8 mouse cellular contexts compared by ENCODE assay signal in the genomic region with DNA sequence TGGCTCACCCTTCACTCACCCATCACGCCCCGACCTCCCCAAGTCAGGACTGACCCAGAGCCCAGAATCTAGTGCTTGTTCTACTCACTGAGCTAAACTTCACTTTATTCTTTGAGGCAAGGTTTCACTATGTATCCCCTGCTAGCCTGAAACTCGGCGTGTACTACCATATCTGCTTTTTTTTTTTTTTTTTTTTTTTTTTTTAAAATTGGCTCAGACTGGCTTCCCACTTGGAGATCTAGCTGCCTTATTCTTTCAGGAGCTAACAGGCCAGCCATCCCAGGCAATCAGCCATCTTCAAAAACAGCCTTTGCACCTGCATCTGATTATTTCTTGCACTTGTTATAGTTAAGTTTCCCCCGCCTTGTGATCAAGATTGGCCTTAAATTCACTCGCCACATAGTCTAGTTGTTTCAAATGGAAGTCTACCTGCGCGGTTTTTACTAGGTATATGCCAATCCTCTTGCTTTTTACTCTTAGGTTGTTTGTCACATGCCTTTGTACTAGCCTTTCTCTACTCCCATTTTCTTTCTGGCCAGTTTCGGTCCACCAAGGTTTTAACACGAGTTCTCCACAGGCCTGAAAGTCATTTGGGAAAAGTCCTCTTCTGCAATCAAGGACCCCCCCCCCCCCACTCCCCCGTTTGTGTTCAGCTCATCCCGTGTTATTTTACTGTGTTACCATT. TPM values are rescaled to one million over a fixed set of nuclear protein-coding genes. Genes with fewer than 3 reads are reported as not detected.
A peak's percentile ranks its signal among the peaks of the same experiment; 100 is the strongest.
DNase-seq lines count a peak whose midpoint lies in the region; ATAC-seq and TF ChIP-seq lines count a peak whose summit lies in the region.

No protein-coding gene starts in this region.

- no peak for TF ChIP-seq CTCF in liver, embryonic 14.5 days (IDR thresholded peaks at IDR 0.05; ENCODE audit: low read depth)

- H3K9me3 ChIP-seq in heart, embryonic 12.5 days (replicated peaks) = no peaks in the 10 kb centered on the region
- no peaks in the 10 kb centered on the region for H3K9me3 ChIP-seq in ES-E14 (ENCODE audit: control insufficient read depth, insufficient read depth, low read depth, low read length)
- no peaks in the 10 kb centered on the region for H3K9me3 ChIP-seq in forebrain, embryonic 12.5 days
- H3K9me3 ChIP-seq in liver, embryonic 14.5 days (ENCODE audit: control insufficient read depth, low read length) = no peaks in the 10 kb centered on the region

- H3K9ac ChIP-seq in heart, embryonic 12.5 days = peak overlapping the region; percentile 84
- H3K9ac ChIP-seq in ES-E14 (ENCODE audit: insufficient read depth, low read depth, low read length, poor library complexity, severe bottlenecking) = peak overlapping the region; percentile 91
- peak overlapping the region; percentile 65 for H3K9ac ChIP-seq in forebrain, embryonic 12.5 days
- peak overlapping the region; percentile 70 for H3K9ac ChIP-seq in liver, embryonic 14.5 days (replicated peaks)

- ATAC-seq in heart, embryonic 12.5 days (ENCODE audit: insufficient number of reproducible peaks, low FRiP score) = no peak
- 0 out of 2 replicates have a peak, but pooled peaks have one; percentile 0 for ATAC-seq in forebrain, embryonic 12.5 days (ENCODE audit: low FRiP score)
- no peak for ATAC-seq in liver, embryonic 14.5 days (ENCODE audit: insufficient read depth)

- no peaks in the 10 kb centered on the region for H3K36me3 ChIP-seq in heart, embryonic 12.5 days
- no peaks in the 10 kb centered on the region for H3K36me3 ChIP-seq in ES-E14 (ENCODE audit: control insufficient read depth, insufficient read depth, low read length, poor library complexity, severe bottlenecking)
- H3K36me3 ChIP-seq in forebrain, embryonic 12.5 days (replicated peaks) = no peaks in the 10 kb centered on the region
- no peaks in the 10 kb centered on the region for H3K36me3 ChIP-seq in liver, embryonic 14.5 days (replicated peaks; ENCODE audit: control insufficient read depth, insufficient read depth, low read depth)

- intact Hi-C loops in left cerebral cortex, postnatal 10 days (cut with DNase I) = loop anchor here (5.0 kb wide), 1 partner anchor 52 kb away; no protein-coding TSS in a partner anchor

- no peak for DNase-seq in heart, postnatal 4 days
- no peak for DNase-seq in ES-E14 (ENCODE audit: low read depth, low spot score)
- no peak for DNase-seq in liver, embryonic 14.5 days (ENCODE audit: low read depth in 3 of 3, low spot score in 3 of 3)
- DNase-seq in left cerebral cortex, postnatal 10 days (ENCODE audit: extremely low spot score in 1 of 2, low spot score in 2 of 2) = no peak
- no peak for DNase-seq in adrenal gland, postnatal 4 days (ENCODE audit: low spot score in 2 of 2)
- DNase-seq in adrenal gland, adult 8-10 months = no peak

- TF ChIP-seq EP300 in liver, embryonic 14.5 days (IDR thresholded peaks at IDR 0.05; ENCODE audit: low read depth) = no peak

- H3K4me3 ChIP-seq in heart, embryonic 12.5 days = peak overlapping the region; percentile 74
- H3K4me3 ChIP-seq in ES-E14 (ENCODE audit: insufficient read depth in 1 of 2, low read depth in 1 of 2, low read length in 2 of 2, poor library complexity in 1 of 2, severe bottlenecking in 1 of 2) = peak overlapping the region; percentile 93 to 97
- peak overlapping the region; percentile 95 for H3K4me3 ChIP-seq in forebrain, embryonic 12.5 days (replicated peaks)
- H3K4me3 ChIP-seq in liver, embryonic 14.5 days (ENCODE audit: insufficient read depth in 1 of 2, low read depth in 2 of 2, low read length in 2 of 2) = peak overlapping the region; percentile 86 to 94

- in situ Hi-C loops in ES-E14 (cut with MboI; ENCODE audit: low sequenced_read_pairs in 2 of 2, unreplicated experiment in 2 of 2) = no loop called here

- peak overlapping the region; percentile 93 for H3K4me2 ChIP-seq in heart, embryonic 12.5 days
- peak overlapping the region; percentile 86 for H3K4me2 ChIP-seq in forebrain, embryonic 12.5 days
- peak overlapping the region; percentile 94 for H3K4me2 ChIP-seq in liver, embryonic 14.5 days (ENCODE audit: low read depth)

- peaks cover 9% of the 10 kb centered on the region for H3K4me1 ChIP-seq in heart, embryonic 12.5 days (replicated peaks)
- H3K4me1 ChIP-seq in ES-E14 (ENCODE audit: control insufficient read depth in 2 of 2, insufficient read depth in 2 of 2, low read length in 2 of 2, poor library complexity in 1 of 2) = peaks cover 2 to 4% of the 10 kb centered on the region in 2 experiments; a peak in 2 of 4 replicates
- peaks cover 15% of the 10 kb centered on the region for H3K4me1 ChIP-seq in forebrain, embryonic 12.5 days
- H3K4me1 ChIP-seq in liver, embryonic 14.5 days (replicated peaks; ENCODE audit: control insufficient read depth in 2 of 2, insufficient read depth in 2 of 2, low read length in 1 of 2) = peaks cover 12 to 16% of the 10 kb centered on the region in 2 experiments

- peak overlapping the region; percentile 92; the same call in 1 of the 2 replicates for H3K27ac ChIP-seq in heart, embryonic 12.5 days (ENCODE audit: poor library complexity, severe bottlenecking)
- H3K27ac ChIP-seq in ES-E14 (ENCODE audit: insufficient read depth, low read depth, low read length, poor library complexity, severe bottlenecking) = peak overlapping the region; percentile 90; the same call in 1 of the 2 replicates
- H3K27ac ChIP-seq in forebrain, embryonic 12.5 days = peak overlapping the region; percentile 92
- peak overlapping the region; percentile 31 for H3K27ac ChIP-seq in liver, embryonic 14.5 days

- 29% methylated on average over 12 of the region's 12 CpGs for WGBS in heart, embryonic 12.5 days
- 33% methylated on average over 12 of the region's 12 CpGs for WGBS in forebrain, embryonic 12.5 days
- WGBS in liver, embryonic 14.5 days (ENCODE audit: insufficient replicate concordance) = 25% methylated on average over 12 of the region's 12 CpGs

- no peaks in the 10 kb centered on the region for H3K27me3 ChIP-seq in heart, embryonic 12.5 days (replicated peaks)
- H3K27me3 ChIP-seq in forebrain, embryonic 12.5 days = no peaks in the 10 kb centered on the region
- no peaks in the 10 kb centered on the region for H3K27me3 ChIP-seq in liver, embryonic 14.5 days (ENCODE audit: control insufficient read depth, insufficient read depth, low read length)

TF ChIP-seq in ES-E14, 5 proteins besides CTCF, POLR2A, EP300 and RAD21:
- peak; percentile 62; the same call in 1 of the 2 replicates for TF ChIP-seq ZNF384 (IDR thresholded peaks at IDR 0.05; ENCODE audit: low read depth, low read length)
- TF ChIP-seq CHD2 (IDR thresholded peaks at IDR 0.05; ENCODE audit: low read depth, low read length) = no peak

RNA-seq across cellular contexts. Expression of a gene that starts 0.8 kb away (rescaled TPM):
- polyA plus RNA-seq in heart, embryonic 12.5 days (2016; fragmentation: Nextera tagmentation; extraction: Ambion mirVana) = 13.0 and 15.1 TPM in 2 replicates
- 1 to 10 TPM; 4.3 to 4.4 TPM for total RNA-seq in heart, postnatal 4 days (2021)
- 5.0 and 6.1 TPM in 2 replicates for total RNA-seq in ES-E14 (2012; rRNA removed)
- polyA plus RNA-seq in forebrain, embryonic 12.5 days (2016; fragmentation: Nextera tagmentation; extraction: Ambion mirVana) = 13.0 and 18.1 TPM in 2 replicates
- 1.4 and 1.8 TPM in 2 replicates for polyA plus RNA-seq in liver, embryonic 14.5 days (2012; rRNA removed)
- 3.1 and 4.0 TPM in 2 replicates for polyA plus RNA-seq in liver, embryonic 14.5 days (2014; fragmentation: Nextera tagmentation; extraction: Ambion mirVana)
- 1 to 10 TPM; 5.0 to 6.3 TPM for total RNA-seq in left cerebral cortex, postnatal 10 days (2021)
- 1 to 10 TPM; 5.1 to 7.5 TPM for total RNA-seq in adrenal gland, postnatal 4 days (2021)
- 10 to 100 TPM in 3 of 4 experiments, 1 to 10 TPM in 1; 9.8 to 16.5 (median 11.5) TPM for total RNA-seq in adrenal gland, adult 8-10 months (2022)

RNA-seq across cellular contexts. Expression of a gene that starts 1.0 kb away (rescaled TPM):
- polyA plus RNA-seq in heart, embryonic 12.5 days (2016; fragmentation: Nextera tagmentation; extraction: Ambion mirVana) = 10.9 and 11.7 TPM in 2 replicates
- 10 to 100 TPM; 21.5 to 23.4 TPM for total RNA-seq in heart, postnatal 4 days (2021)
- total RNA-seq in ES-E14 (2012; rRNA removed) = 13.0 and 17.0 TPM in 2 replicates
- 20.9 and 22.7 TPM in 2 replicates for polyA plus RNA-seq in forebrain, embryonic 12.5 days (2016; fragmentation: Nextera tagmentation; extraction: Ambion mirVana)
- 2.5 and 2.6 TPM in 2 replicates for polyA plus RNA-seq in liver, embryonic 14.5 days (2012; rRNA removed)
- 3.5 and 3.6 TPM in 2 replicates for polyA plus RNA-seq in liver, embryonic 14.5 days (2014; fragmentation: Nextera tagmentation; extraction: Ambion mirVana)
- 10 to 100 TPM; 71.7 to 75.9 TPM for total RNA-seq in left cerebral cortex, postnatal 10 days (2021)
- total RNA-seq in adrenal gland, postnatal 4 days (2021) = 10 to 100 TPM; 18.2 to 24.5 TPM
- 10 to 100 TPM; 13.4 to 26.5 (median 16.8) TPM for total RNA-seq in adrenal gland, adult 8-10 months (2022)

Comparison
In these comparisons a context has a peak if more than half of its experiments do, and no peak if none do; other contexts are left out.
1. H3K27ac ChIP-seq: peak in every context shown above with its lines; median percentile 92 in heart, embryonic 12.5 days; 92 in forebrain, embryonic 12.5 days; 90 in ES-E14; 31 in liver, embryonic 14.5 days.